Mouse (Mus musculus): Measurements from ENCODE around the gene Epb41l1.

- TF ChIP-seq CTCF (conservative IDR thresholded peaks at IDR 0.05; ENCODE audit: low read length) (no peak), POU5F1 (IDR thresholded peaks at IDR 0.05; ENCODE audit: borderline replicate concordance, low read length) (no peak)
These were observed 21.2 kb downstream of the Epb41l1 start for GRCm38 (mm10) chr2:156441909-156442308.

Data from E14TG2a.4 (cell line).